Mouse (Mus musculus): ENCODE measurements around the gene Krtdap.

DNA sequence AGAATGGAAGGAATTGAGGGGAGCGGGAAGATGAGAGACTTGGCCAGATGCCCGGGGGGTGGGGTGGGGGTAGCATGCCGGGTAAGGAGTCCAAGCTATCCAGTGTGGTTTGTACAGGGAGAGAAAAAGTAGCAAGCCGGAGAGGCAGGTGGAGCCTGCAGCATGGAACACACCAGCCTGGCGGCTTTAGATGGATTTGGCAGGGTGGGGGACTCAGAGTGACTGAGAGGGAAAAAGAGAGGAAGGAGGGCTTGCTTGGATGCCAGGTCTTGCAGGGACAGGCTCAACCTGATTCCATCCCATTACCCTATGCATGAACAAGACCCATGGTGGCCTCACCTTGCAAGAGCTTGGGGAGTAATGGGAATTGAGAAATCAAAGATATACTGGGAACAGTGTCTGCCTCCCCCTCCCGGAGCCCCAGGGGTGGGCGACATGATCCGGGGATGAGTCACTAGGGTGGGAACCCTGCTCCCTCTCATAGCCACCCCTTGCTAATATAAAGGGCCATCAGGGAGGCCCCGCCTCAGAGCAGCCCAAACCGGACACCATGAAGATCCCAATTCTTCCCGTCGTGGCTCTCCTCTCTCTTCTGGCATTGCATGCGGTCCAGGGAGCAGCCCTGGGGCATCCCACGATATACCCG is at the start of gene Krtdap:
- TF ChIP-seq CTCF (IDR thresholded peaks at IDR 0.05; ENCODE audit: low read depth) (no peak), EP300 (IDR thresholded peaks at IDR 0.05; ENCODE audit: low read depth) (no peak)
